Mouse (Mus musculus) heart, embryonic 14.5 days (tissue): ENCODE measurements at regions not wholly inside any gene's neighbourhood (a gene's known extent, or its start where the extent isn't known, plus 50 kb on each side); places are given as distances from the start of the nearest gene placed in this dataset.

Source experiments
- ATAC-seq: fragments of 200-750 bp; cut with Nextera tagmentation; 2 replicates; pipeline ENCODE4 v1.8.0; 2017; ENCODE audit warnings: low read depth, moderate TSS enrichment; ENCODE audit not compliant: insufficient number of reproducible peaks, insufficient read depth, low FRiP score
- H3K27ac ChIP-seq, 2 experiments: fragments of 200-500 bp in 1 of 2; fragments of 300-500 bp in 1 of 2; sonication (generic) in 1 of 2; replicated peaks in 1 of 2; 2 replicates each; pipeline ENCODE4 v1.5.1; 2012 to 2014; ENCODE audit warnings: low read depth in 2 of 2, low read length in 2 of 2, control low read depth in 1 of 2, mild to moderate bottlenecking in 1 of 2, mixed read lengths in 1 of 2; ENCODE audit not compliant: control insufficient read depth in 1 of 2, insufficient read depth in 1 of 2
- H3K27me3 ChIP-seq: fragments of 300-500 bp; sonication (generic); 2 replicates; pipeline ENCODE4 v1.6.1; 2014; ENCODE audit warnings: mild to moderate bottlenecking, low read length, control low read depth; ENCODE audit not compliant: control insufficient read depth, insufficient read depth
- H3K36me3 ChIP-seq: fragments of 300-500 bp; sonication (generic); 2 replicates; pipeline ENCODE4 v1.6.1; 2014; ENCODE audit warnings: mild to moderate bottlenecking, control low read depth, low read length, mixed read lengths; ENCODE audit not compliant: control insufficient read depth, insufficient read depth
- H3K4me1 ChIP-seq, 2 experiments: fragments of 200-500 bp in 1 of 2; fragments of 300-500 bp in 1 of 2; sonication (generic) in 1 of 2; 2 replicates each; pipeline ENCODE4 v1.6.1; 2012 to 2014; ENCODE audit warnings: low read length in 2 of 2, control low read depth in 1 of 2, mixed read lengths in 1 of 2; ENCODE audit not compliant: control insufficient read depth in 2 of 2, insufficient read depth in 2 of 2
- H3K4me2 ChIP-seq: fragments of 300-500 bp; sonication (generic); 2 replicates; pipeline ENCODE4 v1.6.1; 2014; ENCODE audit warnings: mild to moderate bottlenecking, low read length
- H3K4me3 ChIP-seq, 2 experiments: fragments of 200-500 bp in 1 of 2; fragments of 300-500 bp in 1 of 2; sonication (generic) in 1 of 2; 2 replicates each; pipeline ENCODE4 v1.5.1; 2012 to 2014; ENCODE audit warnings: low read length in 2 of 2, mild to moderate bottlenecking in 2 of 2, control low read depth in 1 of 2, low read depth in 1 of 2, moderate library complexity in 1 of 2; ENCODE audit not compliant: control insufficient read depth in 1 of 2, insufficient read depth in 1 of 2
- H3K9ac ChIP-seq: fragments of 300-500 bp; sonication (generic); 2 replicates; pipeline ENCODE4 v1.6.1; 2014; ENCODE audit warnings: mild to moderate bottlenecking, low read length
- H3K9me3 ChIP-seq: fragments of 300-500 bp; sonication (generic); 2 replicates; pipeline ENCODE4 v1.6.1; 2016; ENCODE audit warnings: low read length, control low read depth; ENCODE audit not compliant: control insufficient read depth
- WGBS: fragments of 180-500 bp; shearing (Covaris S2); extraction: QIAGEN DNeasy Blood & Tissue Kit; methylation state at CpG from one replicate; pipeline ENCODE4 v1.1.7; 2014; 5-methylcytosine and 5-hydroxymethylcytosine counted together

- no peak overlapping the region for H3K9ac ChIP-seq
- peaks cover 6% of the 10 kb centered on the region; the same call in 1 of the 2 replicates for H3K9me3 ChIP-seq
- H3K4me2 ChIP-seq = no peak overlapping the region
- ATAC-seq = no peak
- H3K4me1 ChIP-seq = peaks cover under 1% of the 10 kb centered on the region in 2 experiments; a peak in 3 of 4 replicates
- 97% methylated on average over 1 of the region's 1 CpGs for WGBS
- H3K36me3 ChIP-seq = no peaks in the 10 kb centered on the region
- H3K27ac ChIP-seq = no peak overlapping the region
- no peak overlapping the region for H3K4me3 ChIP-seq
- no peaks in the 10 kb centered on the region for H3K27me3 ChIP-seq
These were observed 269.0 kb downstream of the Gm11361 start for GRCm38 (mm10) chr13:28526299-28526698.

- Histone ChIP-seq H3K9me3 (no peaks in the 10 kb centered on the region), H3K4me1 (0 out of 4 replicates have a peak, but pooled peaks cover 0 to 2% of the 10 kb centered on the region in 2 experiments), H3K4me3 (no peak overlapping the region), H3K27ac (no peak overlapping the region), H3K9ac (no peak overlapping the region), H3K27me3 (no peaks in the 10 kb centered on the region), H3K36me3 (no peaks in the 10 kb centered on the region), H3K4me2 (no peak overlapping the region)
- no peak for ATAC-seq
- 85% methylated on average over 3 of the region's 3 CpGs for WGBS
These were observed 267.1 kb downstream of the Gm11361 start for GRCm38 (mm10) chr13:28524411-28524810.

GRCm38 (mm10) chr13:28520127-28520482 is 262.8 kb downstream of the Gm11361 start:
- WGBS = 50% methylated on average over 1 of the region's 1 CpGs
- no peak for ATAC-seq
- no peaks in the 10 kb centered on the region for H3K27me3 ChIP-seq
- H3K4me1 ChIP-seq = peaks cover 0 to 2% of the 10 kb centered on the region in 2 experiments; a peak in 1 of 4 replicates
- H3K36me3 ChIP-seq = no peaks in the 10 kb centered on the region
- no peak overlapping the region for H3K4me3 ChIP-seq
- H3K9me3 ChIP-seq = no peaks in the 10 kb centered on the region
- no peak overlapping the region for H3K9ac ChIP-seq
- no peak overlapping the region for H3K27ac ChIP-seq
- no peak overlapping the region for H3K4me2 ChIP-seq

- 51% methylated on average over 3 of the region's 3 CpGs for WGBS
- no peak overlapping the region for H3K27ac ChIP-seq
- H3K9me3 ChIP-seq = no peaks in the 10 kb centered on the region
- H3K4me1 ChIP-seq = peaks cover 0 to 2% of the 10 kb centered on the region in 2 experiments; a peak in 1 of 4 replicates
- no peak for ATAC-seq
- H3K27me3 ChIP-seq = no peaks in the 10 kb centered on the region
- H3K9ac ChIP-seq = no peak overlapping the region
- H3K4me3 ChIP-seq = no peak overlapping the region
- no peak overlapping the region for H3K4me2 ChIP-seq
- H3K36me3 ChIP-seq = no peaks in the 10 kb centered on the region
These were observed 262.2 kb downstream of the Gm11361 start for GRCm38 (mm10) chr13:28519383-28520126.

GRCm38 (mm10) chr13:28517161-28517560 is 259.8 kb downstream of the Gm11361 start:
- no peak for ATAC-seq
- WGBS = 67% methylated on average over 6 of the region's 6 CpGs
- Histone ChIP-seq H3K4me3 (no peak overlapping the region), H3K4me2 (no peak overlapping the region), H3K36me3 (no peaks in the 10 kb centered on the region), H3K9me3 (no peaks in the 10 kb centered on the region), H3K4me1 (peaks cover 0 to 5% of the 10 kb centered on the region in 2 experiments; a peak in 1 of 4 replicates), H3K27me3 (no peaks in the 10 kb centered on the region), H3K27ac (no peak overlapping the region), H3K9ac (no peak overlapping the region)

- Histone ChIP-seq H3K9me3 (no peaks in the 10 kb centered on the region), H3K4me1 (peaks cover 0 to 5% of the 10 kb centered on the region in 2 experiments; a peak in 1 of 4 replicates), H3K27me3 (no peaks in the 10 kb centered on the region), H3K4me2 (no peak overlapping the region), H3K36me3 (no peaks in the 10 kb centered on the region), H3K9ac (no peak overlapping the region), H3K4me3 (no peak overlapping the region), H3K27ac (no peak overlapping the region)
- 76% methylated on average over 2 of the region's 2 CpGs for WGBS
- ATAC-seq = no peak
These were observed 259.3 kb downstream of the Gm11361 start for GRCm38 (mm10) chr13:28516636-28517035.

- no peak overlapping the region for H3K4me2 ChIP-seq
- no peak overlapping the region for H3K9ac ChIP-seq
- no peak overlapping the region for H3K4me3 ChIP-seq
- no peaks in the 10 kb centered on the region for H3K36me3 ChIP-seq
- peaks cover 0 to 2% of the 10 kb centered on the region in 2 experiments; a peak in 1 of 4 replicates for H3K4me1 ChIP-seq
- H3K27ac ChIP-seq = no peak overlapping the region
- no peaks in the 10 kb centered on the region for H3K27me3 ChIP-seq
- H3K9me3 ChIP-seq = no peaks in the 10 kb centered on the region
- ATAC-seq = no peak
These were observed 256.9 kb downstream of the Gm11361 start for GRCm38 (mm10) chr13:28514245-28514644.

GRCm38 (mm10) chr13:28513336-28513735 is 256.0 kb downstream of the Gm11361 start:
- no peak overlapping the region for H3K4me3 ChIP-seq
- no peaks in the 10 kb centered on the region for H3K27me3 ChIP-seq
- no peak for ATAC-seq
- H3K27ac ChIP-seq = no peak overlapping the region
- 92% methylated on average over 7 of the region's 7 CpGs for WGBS
- H3K9ac ChIP-seq = no peak overlapping the region
- H3K4me2 ChIP-seq = no peak overlapping the region
- H3K36me3 ChIP-seq = no peaks in the 10 kb centered on the region
- H3K4me1 ChIP-seq = peaks cover 0 to 3% of the 10 kb centered on the region in 2 experiments; a peak in 1 of 4 replicates
- H3K9me3 ChIP-seq = no peaks in the 10 kb centered on the region
